Mouse (Mus musculus) heart, adult 2 months (tissue): ENCODE data around the gene 4931440F15Rik. TPM values are rescaled to one million over a fixed set of nuclear protein-coding genes. Genes with fewer than 3 reads are reported as not detected.
"Not testable (repeated sequence)": the region's sequence is repeated elsewhere in the genome, so short reads cannot be mapped to it uniquely, and the experiment has no call there.

ENCODE experiments used
- DNase-seq, 2 experiments: peaks; one replicate each; pipeline ENCODE4 v3.0.0; 2021
- H3K27ac ChIP-seq: fragments of 200-600 bp; 2 replicates; pipeline ENCODE4 v1.8.1; 2022
- H3K27me3 ChIP-seq: fragments of 200-500 bp; 2 replicates; pipeline ENCODE4 v1.6.1; 2012; ENCODE audit warnings: mild to moderate bottlenecking, low read length, inconsistent platforms, mixed read lengths; ENCODE audit not compliant: control insufficient read depth, insufficient read depth
- H3K36me3 ChIP-seq: fragments of 200-500 bp; 2 replicates; pipeline ENCODE4 v1.6.1; 2012; ENCODE audit warnings: low read length, inconsistent platforms; ENCODE audit not compliant: control insufficient read depth, insufficient read depth
- H3K4me1 ChIP-seq: fragments of 200-500 bp; 2 replicates; pipeline ENCODE4 v1.6.1; 2011; ENCODE audit warnings: low read length; ENCODE audit not compliant: control insufficient read depth, insufficient read depth
- H3K4me3 ChIP-seq: fragments of 200-600 bp; 2 replicates; pipeline ENCODE4 v1.8.1; 2022
- H3K79me2 ChIP-seq: fragments of 200-500 bp; replicated peaks from 2 replicates; pipeline ENCODE4 v1.6.1; 2012; ENCODE audit warnings: mild to moderate bottlenecking, inconsistent platforms, low read length, moderate library complexity, mixed read lengths; ENCODE audit not compliant: control insufficient read depth, insufficient read depth
- H3K9ac ChIP-seq: fragments of 200-500 bp; 2 replicates; pipeline ENCODE4 v1.6.1; 2012; ENCODE audit warnings: low read depth, mild to moderate bottlenecking, control low read depth, inconsistent platforms, low read length, mixed read lengths
- CTCF ChIP-seq: fragments of 200-600 bp; IDR thresholded peaks from 2 replicates; pipeline ENCODE4 v1.8.1; 2022; ENCODE audit warnings: antibody characterized with exemption, mild to moderate bottlenecking, moderate library complexity
- EP300 ChIP-seq: fragments of 200-500 bp; IDR thresholded peaks from 2 replicates; pipeline ENCODE4 v1.6.1; 2011; ENCODE audit warnings: low read depth, low read length, control low read depth; ENCODE audit not compliant: insufficient read depth
- POLR2A ChIP-seq: fragments of 200-500 bp; IDR thresholded peaks from 2 replicates; pipeline ENCODE4 v1.6.1; 2011; ENCODE audit warnings: mild to moderate bottlenecking, low read depth, low read length, control low read depth; ENCODE audit not compliant: insufficient read depth
- WGBS: fragments of 180-500 bp; shearing (Covaris S2); methylation state at CpG from one replicate; pipeline ENCODE4 v1.1.7; 2018; 5-methylcytosine and 5-hydroxymethylcytosine counted together
- intact Hi-C: fragments of 180-260 bp; cut with DNase I; formaldehyde crosslinking; loops from one replicate; pipeline ENCODE4 v1.15.1; 2025
- long read RNA-seq: library from polyadenylated mRNA; stranded (forward); transcript quantifications from one replicate; pipeline ENCODE4 v2.0.0, GENCODE M21; 2021
- polyA plus RNA-seq: library from polyadenylated mRNA; depleted of rRNA; stranded (reverse); fragments of >200 nt; gene quantifications from 2 replicates; pipeline ENCODE4 v1.2.3, GENCODE M21; 2012; rRNA removed
- total RNA-seq, 2 experiments: library from RNA; stranded (reverse); gene quantifications; 2 replicates each; pipeline ENCODE4 v1.2.3; 2021

Gene 4931440F15Rik
- total RNA-seq (1 to 10 TPM; 1.6 to 1.8 TPM), polyA plus RNA-seq (0.06 and 0.15 TPM in 2 replicates)
- long read RNA-seq, result 0 reads

- H3K36me3 ChIP-seq, H3K4me3 ChIP-seq, intact Hi-C loops, H3K27me3 ChIP-seq, H3K9ac ChIP-seq, H3K27ac ChIP-seq, DNase-seq, H3K4me1 ChIP-seq, H3K79me2 ChIP-seq: not testable (repeated sequence)
- 31% methylated on average over 21 of the region's 21 CpGs for WGBS
These were observed at the start of gene 4931440F15Rik for GRCm38 (mm10) chr11:29825271-29825718. Gene 4931440F15Rik (minus strand): TSS chr11:29825668.

- H3K9ac ChIP-seq, H3K4me1 ChIP-seq, H3K36me3 ChIP-seq, H3K79me2 ChIP-seq, H3K27me3 ChIP-seq, DNase-seq, H3K4me3 ChIP-seq, H3K27ac ChIP-seq, intact Hi-C loops: not testable (repeated sequence)
- WGBS, result 76% methylated on average over 1 of the region's 1 CpGs
These were observed 49.3 kb upstream of the 4931440F15Rik start for GRCm38 (mm10) chr11:29874781-29875180.

- no peak overlapping the region for H3K9ac ChIP-seq
- no peaks in the 10 kb centered on the region for H3K27me3 ChIP-seq
- no peak for DNase-seq
- 87% methylated on average over 2 of the region's 2 CpGs for WGBS
- TF ChIP-seq POLR2A, result no peak
- TF ChIP-seq EP300, result no peak
- no peak for TF ChIP-seq CTCF
- H3K36me3 ChIP-seq, result no peaks in the 10 kb centered on the region
- intact Hi-C loops, result no loop called here
- H3K27ac ChIP-seq, result no peak overlapping the region
- H3K4me3 ChIP-seq, result no peak overlapping the region
- H3K4me1 ChIP-seq, result no peaks in the 10 kb centered on the region
- no peaks in the 10 kb centered on the region for H3K79me2 ChIP-seq
These were observed 44.7 kb upstream of the 4931440F15Rik start for GRCm38 (mm10) chr11:29870174-29870573.

GRCm38 (mm10) chr11:29864269-29864668, 38.8 kb upstream of the 4931440F15Rik start:
- Histone ChIP-seq H3K79me2 (no peaks in the 10 kb centered on the region), H3K27ac (no peak overlapping the region), H3K4me1 (peaks cover 1% of the 10 kb centered on the region), H3K27me3 (no peaks in the 10 kb centered on the region), H3K9ac (no peak overlapping the region), H3K4me3 (no peak overlapping the region), H3K36me3 (no peaks in the 10 kb centered on the region)
- TF ChIP-seq EP300, result no peak
- TF ChIP-seq POLR2A, result no peak
- no peak for TF ChIP-seq CTCF
- no peak for DNase-seq
- intact Hi-C loops, result no loop called here

GRCm38 (mm10) chr11:29861750-29862397, 36.4 kb upstream of the 4931440F15Rik start:
- DNase-seq, result no peak

GRCm38 (mm10) chr11:29861040-29861439, 35.6 kb upstream of the 4931440F15Rik start:
- Histone ChIP-seq H3K4me1 (peaks cover 1% of the 10 kb centered on the region), H3K9ac (no peak overlapping the region), H3K4me3 (no peak overlapping the region), H3K36me3 (no peaks in the 10 kb centered on the region), H3K79me2 (no peaks in the 10 kb centered on the region), H3K27me3 (no peaks in the 10 kb centered on the region), H3K27ac (no peak overlapping the region)
- DNase-seq, result no peak
- WGBS, result 87% methylated on average over 2 of the region's 2 CpGs
- intact Hi-C loops, result no loop called here
- TF ChIP-seq POLR2A (no peak), EP300 (no peak), CTCF (no peak)

More at GRCm38 (mm10) chr11:29861750-29862397, 36.4 kb upstream of the 4931440F15Rik start:
- Histone ChIP-seq H3K27me3 (no peaks in the 10 kb centered on the region), H3K4me1 (peaks cover 1% of the 10 kb centered on the region), H3K4me3 (no peak overlapping the region), H3K9ac (no peak overlapping the region), H3K36me3 (no peaks in the 10 kb centered on the region), H3K27ac (no peak overlapping the region), H3K79me2 (no peaks in the 10 kb centered on the region)
- no peak for TF ChIP-seq POLR2A
- no peak for TF ChIP-seq EP300
- TF ChIP-seq CTCF, result peak; percentile 88
- 38% methylated on average over 2 of the region's 2 CpGs for WGBS
- intact Hi-C loops, result loop anchor here (1.0 to 2.0 kb wide), 2 partner anchors 23 to 795 kb away; no protein-coding TSS in a partner anchor
